Comparison of ENCODE assay signal across 26 mouse cellular contexts in genomic region chr17:29180406-29181127, GRCm38 (mm10). TPM values are rescaled to one million over a fixed set of nuclear protein-coding genes. Genes with fewer than 3 reads are reported as not detected.
A peak's percentile ranks its signal among the peaks of the same experiment; 100 is the strongest.
DNase-seq lines count a peak whose midpoint lies in the region; ATAC-seq and TF ChIP-seq lines count a peak whose summit lies in the region.
"Had no signal": no experiment of that assay in that cellular context is flagged by ENCODE, and none has a peak within 500 bp of the region (broad histone marks: within the 10 kb centered on the region; RNA-seq: fewer than 3 reads in every experiment).

No protein-coding gene starts in this region.

- peak overlapping the region; percentile 32; the same call in 1 of the 2 replicates for H3K27ac ChIP-seq in heart, embryonic 13.5 days (replicated peaks)
- no peak overlapping the region for H3K27ac ChIP-seq in heart, embryonic 10.5 days
- peak overlapping the region; percentile 63 for H3K27ac ChIP-seq in embryonic fibroblast, embryonic 13.5 days (ENCODE audit: insufficient read depth, low read length)
- H3K27ac ChIP-seq: embryonic facial prominence, embryonic 15.5 days; gastrocnemius, adult 2 months; hindbrain, postnatal 0 days; kidney, embryonic 15.5 days; limb, embryonic 12.5 days; liver, embryonic 12.5 days; lung, embryonic 15.5 days; neural tube, embryonic 15.5 days had no signal

- no peaks in the 10 kb centered on the region for H3K9me3 ChIP-seq in heart, embryonic 13.5 days
- H3K9me3 ChIP-seq in heart, embryonic 10.5 days, result no peaks in the 10 kb centered on the region
- H3K9me3 ChIP-seq: embryonic facial prominence, embryonic 15.5 days; forebrain, embryonic 10.5 days; heart, embryonic 15.5 days; kidney, embryonic 15.5 days; limb, embryonic 12.5 days; liver, embryonic 12.5 days; lung, embryonic 15.5 days; neural tube, embryonic 15.5 days had no signal

- no peak for TF ChIP-seq CTCF in embryonic fibroblast, embryonic 13.5 days (IDR thresholded peaks at IDR 0.05; ENCODE audit: borderline replicate concordance, insufficient read depth, low read length)

- H3K4me2 ChIP-seq in heart, embryonic 13.5 days, result no peak overlapping the region
- H3K4me2 ChIP-seq: embryonic facial prominence, embryonic 15.5 days; heart, embryonic 15.5 days; kidney, embryonic 15.5 days; limb, embryonic 12.5 days; liver, embryonic 12.5 days; lung, embryonic 15.5 days; neural tube, embryonic 15.5 days had no signal

- ATAC-seq in heart, embryonic 13.5 days (ENCODE audit: extremely low read depth, insufficient number of reproducible peaks, low FRiP score, low TSS enrichment), result no peak
- ATAC-seq: forebrain, postnatal 0 days; hindbrain, postnatal 0 days; liver, embryonic 12.5 days; midbrain, embryonic 16.5 days had no signal

- no peak overlapping the region for H3K4me3 ChIP-seq in heart, embryonic 13.5 days
- no peak overlapping the region for H3K4me3 ChIP-seq in heart, embryonic 10.5 days
- no peak overlapping the region for H3K4me3 ChIP-seq in embryonic fibroblast, embryonic 13.5 days (ENCODE audit: insufficient read depth, low read length)
- H3K4me3 ChIP-seq: embryonic facial prominence, embryonic 15.5 days; forebrain, embryonic 10.5 days; gastrocnemius, adult 2 months; heart, embryonic 15.5 days; kidney, embryonic 15.5 days; limb, embryonic 12.5 days; liver, embryonic 12.5 days; lung, embryonic 15.5 days; neural tube, embryonic 15.5 days had no signal

- no peak for DNase-seq in heart, embryonic 10.5 days (ENCODE audit: low spot score)
- DNase-seq in 416B (ENCODE audit: low read depth), result peak; percentile 50
- peak; percentile 77 for DNase-seq in lung, postnatal 36 days
- no peak for DNase-seq in layer of hippocampus, adult 8-10 months (ENCODE audit: low spot score in 2 of 2)
- no peak for DNase-seq in adrenal gland, adult 18-20 months (ENCODE audit: low spot score in 2 of 2)
- no peak for DNase-seq in testis, postnatal 14 days (ENCODE audit: low spot score)
- DNase-seq: adrenal gland, postnatal 25 days; cerebellum, adult 18-20 months; cerebellum, postnatal 36 days; forebrain, postnatal 0 days; gastrocnemius, adult 2 months; heart, adult 11 months; thymus, adult 18-20 months; thymus, postnatal 4 days had no signal

- WGBS in heart, embryonic 13.5 days, result 53% methylated on average over 4 of the region's 4 CpGs
- 67% methylated on average over 4 of the region's 4 CpGs for WGBS in heart, embryonic 10.5 days

- H3K27me3 ChIP-seq in heart, embryonic 13.5 days (replicated peaks), result 0 out of 2 replicates have a peak, but pooled peaks cover 3% of the 10 kb centered on the region
- H3K27me3 ChIP-seq in heart, embryonic 10.5 days (ENCODE audit: insufficient read depth, poor library complexity, severe bottlenecking), result no peaks in the 10 kb centered on the region
- H3K27me3 ChIP-seq: embryonic facial prominence, embryonic 15.5 days; heart, embryonic 15.5 days; kidney, embryonic 15.5 days; lung, embryonic 15.5 days; neural tube, embryonic 15.5 days had no signal

- H3K4me1 ChIP-seq in heart, embryonic 13.5 days, result peaks cover 59% of the 10 kb centered on the region
- peaks cover 67% of the 10 kb centered on the region for H3K4me1 ChIP-seq in heart, embryonic 10.5 days
- peaks cover 4% of the 10 kb centered on the region for H3K4me1 ChIP-seq in embryonic fibroblast, embryonic 13.5 days (ENCODE audit: control insufficient read depth, insufficient read depth, low read length)

- no peaks in the 10 kb centered on the region for H3K36me3 ChIP-seq in heart, embryonic 13.5 days
- H3K36me3 ChIP-seq in heart, embryonic 10.5 days, result no peaks in the 10 kb centered on the region
- H3K36me3 ChIP-seq: embryonic facial prominence, embryonic 15.5 days; forebrain, embryonic 10.5 days; heart, embryonic 15.5 days; kidney, embryonic 15.5 days; limb, embryonic 12.5 days; liver, embryonic 12.5 days; lung, embryonic 15.5 days; neural tube, embryonic 15.5 days had no signal

- no peak for TF ChIP-seq POLR2A in embryonic fibroblast, embryonic 13.5 days (IDR thresholded peaks at IDR 0.05; ENCODE audit: low read depth, low read length)

- no peak overlapping the region for H3K9ac ChIP-seq in heart, embryonic 13.5 days
- H3K9ac ChIP-seq: embryonic facial prominence, embryonic 15.5 days; forebrain, postnatal 0 days; heart, embryonic 15.5 days; kidney, embryonic 15.5 days; limb, embryonic 12.5 days; liver, embryonic 12.5 days; lung, embryonic 15.5 days; neural tube, embryonic 15.5 days had no signal

RNA-seq across cellular contexts. Expression of gene Cpne5, which starts 57.4 kb away (rescaled TPM):
- 17.4 and 21.0 TPM in 2 replicates for polyA plus RNA-seq in heart, embryonic 13.5 days (2015; fragmentation: Nextera tagmentation; extraction: Ambion mirVana)
- polyA plus RNA-seq in heart, embryonic 10.5 days (2016; fragmentation: Nextera tagmentation; extraction: Ambion mirVana), result 18.0 and 23.3 TPM in 2 replicates
- not detected in 2 replicates for polyA plus RNA-seq in embryonic fibroblast, embryonic 13.5 days (2011; ENCODE audit: insufficient read length, low read depth, missing spikeins)
- 10 to 100 TPM; 26.5 to 35.8 (median 29.7) TPM for total RNA-seq in layer of hippocampus, adult 8-10 months (2022)
- under 1 TPM; 0.33 to 0.35 TPM for total RNA-seq in adrenal gland, adult 18-20 months (2021)
- total RNA-seq: gastrocnemius, adult 2 months had no signal

Comparison
In these comparisons a context has a peak if more than half of its experiments do, and no peak if none do; other contexts are left out.
1. DNase-seq: peak in 416B (single experiment) and lung, postnatal 36 days (single experiment); none in heart, embryonic 10.5 days (single experiment), layer of hippocampus, adult 8-10 months (0 of 2), adrenal gland, adult 18-20 months (0 of 2) and testis, postnatal 14 days (single experiment).
2. RNA of gene Cpne5, which starts 57.4 kb away (polyA plus RNA-seq): 17.4 to 21.0 TPM in heart, embryonic 13.5 days and 18.0 to 23.3 TPM in heart, embryonic 10.5 days; not detected in embryonic fibroblast, embryonic 13.5 days; every median in the first group is over 10 times any median in the second.